ENCODE assay signal across 8 mouse cellular contexts in the genomic region with DNA sequence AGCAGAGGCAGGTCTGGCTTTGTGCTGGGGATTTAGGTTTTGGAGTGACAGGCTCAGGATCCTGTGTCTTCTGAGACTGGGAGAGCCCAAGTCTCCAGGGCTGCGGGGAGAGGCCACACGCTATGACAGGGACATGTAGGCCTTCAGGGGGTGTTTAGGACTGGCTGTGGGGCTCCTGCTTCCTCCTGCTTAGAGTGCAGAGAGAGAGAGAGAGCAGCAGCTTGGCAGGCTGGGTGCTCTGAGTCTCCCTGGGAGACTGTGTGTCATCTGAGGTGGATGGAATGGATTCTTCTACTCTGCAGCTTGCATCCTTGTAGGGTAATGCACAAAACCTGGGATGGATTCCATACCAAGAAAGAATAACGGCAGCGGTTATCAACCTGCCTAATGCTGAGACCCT.
DNase-seq lines count a peak whose midpoint lies in the region; ATAC-seq lines count a peak whose summit lies in the region.

No protein-coding gene starts in this region.

- H3K4me3 ChIP-seq in brown adipose tissue, adult 24 weeks (ENCODE audit: insufficient read depth, low read depth, low read length) = peak overlapping the region; percentile 21; the same call in 1 of the 2 replicates
- peak overlapping the region; percentile 45 for H3K4me3 ChIP-seq in forebrain, embryonic 10.5 days
- H3K4me3 ChIP-seq in heart, embryonic 14.5 days (ENCODE audit: control insufficient read depth in 1 of 2, insufficient read depth in 1 of 2, low read depth in 1 of 2, low read length in 2 of 2) = no peak overlapping the region
- H3K4me3 ChIP-seq in macrophage (ENCODE audit: inconsistent target) = no peak overlapping the region

- WGBS in forebrain, embryonic 10.5 days = 14% methylated on average over 4 of the region's 4 CpGs
- WGBS in heart, embryonic 14.5 days = 12% methylated on average over 4 of the region's 4 CpGs
- 45% methylated on average over 4 of the region's 4 CpGs for WGBS in macrophage (ENCODE audit: missing documents)

- peaks cover 18% of the 10 kb centered on the region for H3K27me3 ChIP-seq in forebrain, embryonic 10.5 days (ENCODE audit: poor library complexity, severe bottlenecking)
- peaks cover 4% of the 10 kb centered on the region for H3K27me3 ChIP-seq in heart, embryonic 14.5 days (ENCODE audit: control insufficient read depth, insufficient read depth, low read length)

- peak overlapping the region; percentile 31 for H3K4me2 ChIP-seq in heart, embryonic 14.5 days (ENCODE audit: low read length)

- H3K4me1 ChIP-seq in brown adipose tissue, adult 24 weeks (ENCODE audit: control insufficient read depth, insufficient read depth, insufficient read length, low read length) = peaks cover 14% of the 10 kb centered on the region
- peaks cover 77% of the 10 kb centered on the region for H3K4me1 ChIP-seq in forebrain, embryonic 10.5 days
- peaks cover 28 to 37% of the 10 kb centered on the region in 2 experiments for H3K4me1 ChIP-seq in heart, embryonic 14.5 days (ENCODE audit: control insufficient read depth in 2 of 2, insufficient read depth in 2 of 2, low read length in 2 of 2)

- 0 out of 2 replicates have a peak overlapping the region, but pooled peaks have one; percentile 14 for H3K9ac ChIP-seq in heart, embryonic 14.5 days (ENCODE audit: low read length)

- peak overlapping the region; percentile 44; the same call in 1 of the 2 replicates for H3K27ac ChIP-seq in brown adipose tissue, adult 24 weeks (replicated peaks; ENCODE audit: low read depth, low read length)
- H3K27ac ChIP-seq in forebrain, embryonic 10.5 days = peak overlapping the region; percentile 93
- peak overlapping the region; percentile 80 to 91 for H3K27ac ChIP-seq in heart, embryonic 14.5 days (replicated peaks in 1 of 2; ENCODE audit: control insufficient read depth in 1 of 2, insufficient read depth in 1 of 2, low read depth in 2 of 2, low read length in 2 of 2)
- H3K27ac ChIP-seq in macrophage = peak overlapping the region; percentile 52

- no peaks in the 10 kb centered on the region for H3K36me3 ChIP-seq in forebrain, embryonic 10.5 days (replicated peaks)
- no peaks in the 10 kb centered on the region for H3K36me3 ChIP-seq in heart, embryonic 14.5 days (ENCODE audit: control insufficient read depth, insufficient read depth, low read length)
- no peaks in the 10 kb centered on the region for H3K36me3 ChIP-seq in macrophage (ENCODE audit: inconsistent target)

- peak; percentile 84 for DNase-seq in Muller cell, postnatal 12 days (ENCODE audit: inconsistent ontology term)
- DNase-seq in forebrain, embryonic 10.5 days (ENCODE audit: extremely low spot score, low spot score) = peak; percentile 70
- peak; percentile 32 to 71 for DNase-seq in kidney, postnatal 36 days
- peak; percentile 47 for DNase-seq in right cerebral cortex, postnatal 25 days
- DNase-seq in spleen, postnatal 36 days (ENCODE audit: low spot score in 2 of 2) = no peak

- ATAC-seq in heart, embryonic 14.5 days (ENCODE audit: insufficient number of reproducible peaks, insufficient read depth, low FRiP score, low read depth) = no peak

- H3K79me2 ChIP-seq in macrophage (ENCODE audit: inconsistent target) = no peaks in the 10 kb centered on the region

- H3K9me3 ChIP-seq in forebrain, embryonic 10.5 days = no peaks in the 10 kb centered on the region
- no peaks in the 10 kb centered on the region for H3K9me3 ChIP-seq in heart, embryonic 14.5 days (ENCODE audit: control insufficient read depth, low read length)

Comparison
In these comparisons a context has a peak if more than half of its experiments do, and no peak if none do; other contexts are left out.
1. DNase-seq: peak in Muller cell, postnatal 12 days (single experiment), forebrain, embryonic 10.5 days (single experiment), kidney, postnatal 36 days (2 of 2) and right cerebral cortex, postnatal 25 days (single experiment); none in spleen, postnatal 36 days (0 of 2).
2. H3K4me3 ChIP-seq: peak in brown adipose tissue, adult 24 weeks (single experiment) and forebrain, embryonic 10.5 days (single experiment); none in heart, embryonic 14.5 days (0 of 2) and macrophage (single experiment).
3. Peak in every context shown above with its lines, with median percentiles within 50 percentile points of each other: H3K27ac ChIP-seq.